Mouse (Mus musculus): Measurements from ENCODE around the gene Stk33. TPM values are rescaled to one million over a fixed set of nuclear protein-coding genes. Genes with fewer than 3 reads are reported as not detected.

The Stk33 gene
- polyA plus RNA-seq, 1 experiment from 2014 or later = 0.35 TPM

GRCm38 (mm10) chr7:109234882-109235640, 203.8 kb downstream of the Stk33 start:
- Histone ChIP-seq H3K36me3 (no peaks in the 10 kb centered on the region), H3K4me3 (replicated peaks) (no peak overlapping the region), H3K27ac (no peak overlapping the region), H3K9ac (no peak overlapping the region), H3K4me2 (replicated peaks) (no peak overlapping the region), H3K9me3 (no peaks in the 10 kb centered on the region), H3K27me3 (replicated peaks) (no peaks in the 10 kb centered on the region), H3K4me1 (replicated peaks) (no peaks in the 10 kb centered on the region)
- no peak for ATAC-seq
- WGBS = 39% methylated on average over 2 of the region's 2 CpGs

- H3K27ac ChIP-seq = no peak overlapping the region
- no peaks in the 10 kb centered on the region for H3K27me3 ChIP-seq (replicated peaks)
- H3K4me2 ChIP-seq (replicated peaks) = no peak overlapping the region
- no peak overlapping the region for H3K9ac ChIP-seq
- 48% methylated on average over 5 of the region's 5 CpGs for WGBS
- no peaks in the 10 kb centered on the region for H3K4me1 ChIP-seq (replicated peaks)
- no peak overlapping the region for H3K4me3 ChIP-seq (replicated peaks)
- H3K36me3 ChIP-seq = no peaks in the 10 kb centered on the region
- ATAC-seq = no peak
- no peaks in the 10 kb centered on the region for H3K9me3 ChIP-seq
Measured at GRCm38 (mm10) chr7:109234476-109234875, 204.4 kb downstream of the Stk33 start.

- Histone ChIP-seq H3K27ac (no peak overlapping the region), H3K4me3 (replicated peaks) (no peak overlapping the region), H3K27me3 (replicated peaks) (no peaks in the 10 kb centered on the region), H3K9ac (no peak overlapping the region), H3K9me3 (no peaks in the 10 kb centered on the region), H3K36me3 (no peaks in the 10 kb centered on the region), H3K4me1 (replicated peaks) (no peaks in the 10 kb centered on the region), H3K4me2 (replicated peaks) (no peak overlapping the region)
- 59% methylated on average over 11 of the region's 11 CpGs for WGBS
- no peak for ATAC-seq
Measured at GRCm38 (mm10) chr7:109231881-109232321, 207.0 kb downstream of the Stk33 start.

- H3K4me2 ChIP-seq (replicated peaks) = no peak overlapping the region
- no peak overlapping the region for H3K4me3 ChIP-seq (replicated peaks)
- ATAC-seq = no peak
- H3K4me1 ChIP-seq (replicated peaks) = no peaks in the 10 kb centered on the region
- H3K9me3 ChIP-seq = no peaks in the 10 kb centered on the region
- no peaks in the 10 kb centered on the region for H3K27me3 ChIP-seq (replicated peaks)
- no peaks in the 10 kb centered on the region for H3K36me3 ChIP-seq
- no peak overlapping the region for H3K27ac ChIP-seq
- H3K9ac ChIP-seq = no peak overlapping the region
- 80% methylated on average over 5 of the region's 5 CpGs for WGBS
Measured at GRCm38 (mm10) chr7:109231307-109231706, 207.6 kb downstream of the Stk33 start.

GRCm38 (mm10) chr7:109230806-109231205, 208.1 kb downstream of the Stk33 start:
- H3K4me3 ChIP-seq (replicated peaks) = no peak overlapping the region
- no peak for ATAC-seq
- 24% methylated on average over 2 of the region's 2 CpGs for WGBS
- no peak overlapping the region for H3K27ac ChIP-seq
- H3K4me1 ChIP-seq (replicated peaks) = no peaks in the 10 kb centered on the region
- no peaks in the 10 kb centered on the region for H3K27me3 ChIP-seq (replicated peaks)
- H3K4me2 ChIP-seq (replicated peaks) = no peak overlapping the region
- no peaks in the 10 kb centered on the region for H3K36me3 ChIP-seq
- no peaks in the 10 kb centered on the region for H3K9me3 ChIP-seq
- no peak overlapping the region for H3K9ac ChIP-seq

Other genes starting within 250 kb of the Stk33 start
- gene Trim66, start 69.1 kb upstream of the Stk33 start, polyA plus RNA-seq (2015; fragmentation: Nextera tagmentation; extraction: Ambion mirVana) = 0.01 TPM in 2 replicates
- 138 and 145 TPM in 2 replicates for gene Rpl27a, start 80.1 kb upstream of the Stk33 start, polyA plus RNA-seq (2015; fragmentation: Nextera tagmentation; extraction: Ambion mirVana)